ENCODE assay signal across 9 mouse cellular contexts in the genomic region with DNA sequence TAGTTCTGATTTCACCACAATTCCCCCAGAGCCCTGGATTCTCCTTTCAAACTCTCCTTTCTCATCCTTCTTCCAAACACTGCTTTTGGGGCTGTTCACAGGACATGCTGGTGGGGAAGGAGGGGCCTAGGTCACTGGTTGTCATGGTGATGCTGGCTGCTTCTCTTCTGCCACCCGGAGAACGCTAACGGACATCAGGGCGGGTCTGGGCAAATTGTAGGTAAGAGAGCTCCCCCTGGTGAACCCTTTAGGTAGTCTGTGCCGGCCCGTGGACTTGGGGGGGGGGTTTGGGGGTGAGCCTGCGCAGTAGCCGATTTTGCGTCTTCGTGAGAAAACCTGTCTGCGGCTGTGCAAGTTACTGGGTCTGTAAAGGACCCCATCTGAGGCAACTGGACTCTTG. TPM values are rescaled to one million over a fixed set of nuclear protein-coding genes. Genes with fewer than 3 reads are reported as not detected.
DNase-seq lines count a peak whose midpoint lies in the region; ATAC-seq lines count a peak whose summit lies in the region.
"Had no signal": no experiment of that assay in that cellular context is flagged by ENCODE, and none has a peak within 500 bp of the region (broad histone marks: within the 10 kb centered on the region; RNA-seq: fewer than 3 reads in every experiment).

No protein-coding gene starts in this region.

- peaks cover 21% of the 10 kb centered on the region for H3K4me1 ChIP-seq in hindbrain, embryonic 13.5 days (replicated peaks)

- peaks cover 5% of the 10 kb centered on the region; the same call in 1 of the 2 replicates for H3K36me3 ChIP-seq in hindbrain, embryonic 13.5 days

- peak overlapping the region; percentile 46; the same call in 1 of the 2 replicates for H3K9ac ChIP-seq in hindbrain, embryonic 13.5 days

- H3K9me3 ChIP-seq in hindbrain, embryonic 13.5 days, result no peaks in the 10 kb centered on the region

- ATAC-seq in hindbrain, embryonic 13.5 days (ENCODE audit: low FRiP score), result peak; percentile 47

- no peaks in the 10 kb centered on the region for H3K27me3 ChIP-seq in hindbrain, embryonic 13.5 days

- H3K4me2 ChIP-seq in hindbrain, embryonic 13.5 days, result peak overlapping the region; percentile 71

- H3K27ac ChIP-seq in hindbrain, embryonic 13.5 days, result 0 out of 2 replicates have a peak overlapping the region, but pooled peaks have one; percentile 23
- H3K27ac ChIP-seq: macrophage had no signal

- DNase-seq in Muller cell, postnatal 12 days (ENCODE audit: inconsistent ontology term), result peak; percentile 81
- DNase-seq in cerebellum, adult 9-11 months, result peak; percentile 87
- DNase-seq in frontal cortex, postnatal 14 days (ENCODE audit: low spot score in 2 of 2), result peak; percentile 35 to 52
- DNase-seq in layer of hippocampus, postnatal 36 days, result peak; percentile 49 to 50
- peak; percentile 83 for DNase-seq in lung, postnatal 10 days
- DNase-seq in retina, adult 2 months (ENCODE audit: low read depth, low spot score), result peak; percentile 52
- DNase-seq in thymus, postnatal 25 days, result peak; percentile 51

- WGBS in hindbrain, embryonic 13.5 days, result 31% methylated on average over 10 of the region's 11 CpGs

- H3K4me3 ChIP-seq in hindbrain, embryonic 13.5 days, result peak overlapping the region; percentile 50

RNA-seq across cellular contexts. Expression of a gene that starts 1.8 kb away (rescaled TPM):
- 16.0 and 18.7 TPM in 2 replicates for polyA plus RNA-seq in hindbrain, embryonic 13.5 days (2015; fragmentation: Nextera tagmentation; extraction: Ambion mirVana)
- 10 to 100 TPM; 57.8 to 58.6 TPM for total RNA-seq in layer of hippocampus, postnatal 36 days (2021)

RNA-seq across cellular contexts. Expression of a gene that starts 4.0 kb away (rescaled TPM):
- 40.9 and 42.3 TPM in 2 replicates for polyA plus RNA-seq in hindbrain, embryonic 13.5 days (2015; fragmentation: Nextera tagmentation; extraction: Ambion mirVana)
- total RNA-seq in layer of hippocampus, postnatal 36 days (2021), result 10 to 100 TPM; 39.9 to 40.9 TPM

RNA-seq across cellular contexts. Expression of a gene that starts 19.2 kb away (rescaled TPM):
- polyA plus RNA-seq in hindbrain, embryonic 13.5 days (2015; fragmentation: Nextera tagmentation; extraction: Ambion mirVana), result 214 and 222 TPM in 2 replicates
- 10 to 100 TPM; 82.7 to 83.6 TPM for total RNA-seq in layer of hippocampus, postnatal 36 days (2021)

RNA-seq across cellular contexts. Expression of a gene that starts 19.3 kb away (rescaled TPM):
- 159 and 162 TPM in 2 replicates for polyA plus RNA-seq in hindbrain, embryonic 13.5 days (2015; fragmentation: Nextera tagmentation; extraction: Ambion mirVana)
- 10 to 100 TPM; 22.2 to 24.0 TPM for total RNA-seq in layer of hippocampus, postnatal 36 days (2021)

RNA-seq across cellular contexts. Expression of a gene that starts 27.8 kb away (rescaled TPM):
- not detected in 2 replicates for polyA plus RNA-seq in hindbrain, embryonic 13.5 days (2015; fragmentation: Nextera tagmentation; extraction: Ambion mirVana)
- total RNA-seq in layer of hippocampus, postnatal 36 days (2021), result not detected
- polyA plus RNA-seq: macrophage had no signal

Comparison
In these comparisons a context has a peak if more than half of its experiments do, and no peak if none do; other contexts are left out.
1. Peak in every context shown above with its lines: DNase-seq, ATAC-seq, H3K4me3 ChIP-seq and H3K27ac ChIP-seq.